Mouse (Mus musculus) Patski (cell line): ENCODE data around the gene Abcb1b. TPM values are rescaled to one million over a fixed set of nuclear protein-coding genes. Genes with fewer than 3 reads are reported as not detected.
"Not testable (repeated sequence)": the region's sequence is repeated elsewhere in the genome, so short reads cannot be mapped to it uniquely, and the experiment has no call there.

Experiments used
- ATAC-seq: fragments of 100-300 bp; one replicate; pipeline ENCODE4 v1.8.0; 2021
- CTCF ChIA-PET: fragments of 350-600 bp; sonication (Branson Sonifier 250); formaldehyde crosslinking; loops from one replicate; lab custom pipeline; 2022; ENCODE audit warnings: inconsistent platforms; lab: Charles Lee
- POLR2A ChIA-PET: fragments of 350-600 bp; sonication (Branson Sonifier 250); formaldehyde crosslinking; loops from one replicate; lab custom pipeline; 2022; ENCODE audit warnings: antibody characterized with exemption, inconsistent platforms; lab: Charles Lee
- DNase-seq: peaks from one replicate; pipeline ENCODE4 v3.0.0-alpha.2; 2011; ENCODE audit warnings: low read depth, low spot score
- H3K27me3 ChIP-seq: fragments of 371-371 bp; one replicate; pipeline ENCODE4 v1.5.1; 2021
- CTCF ChIP-seq: fragments of 100-300 bp; IDR thresholded peaks from one replicate; pipeline ENCODE4 v1.5.1; 2021
- in situ Hi-C: fragments of 300-500 bp; cut with MboI; formaldehyde crosslinking; loops from 3 replicates; pipeline ENCODE4 v1.11.1; 2018; ENCODE audit warnings: low pct_unique_long_range_greater_than_20kb, mixed read lengths
- polyA plus RNA-seq: library from polyadenylated mRNA; unstranded; gene quantifications from one replicate; pipeline ENCODE4 v1.2.3, GENCODE M21; 2021

The Abcb1b gene
- polyA plus RNA-seq, 1 experiment from 2014 or later = 0.17 TPM

DNA sequence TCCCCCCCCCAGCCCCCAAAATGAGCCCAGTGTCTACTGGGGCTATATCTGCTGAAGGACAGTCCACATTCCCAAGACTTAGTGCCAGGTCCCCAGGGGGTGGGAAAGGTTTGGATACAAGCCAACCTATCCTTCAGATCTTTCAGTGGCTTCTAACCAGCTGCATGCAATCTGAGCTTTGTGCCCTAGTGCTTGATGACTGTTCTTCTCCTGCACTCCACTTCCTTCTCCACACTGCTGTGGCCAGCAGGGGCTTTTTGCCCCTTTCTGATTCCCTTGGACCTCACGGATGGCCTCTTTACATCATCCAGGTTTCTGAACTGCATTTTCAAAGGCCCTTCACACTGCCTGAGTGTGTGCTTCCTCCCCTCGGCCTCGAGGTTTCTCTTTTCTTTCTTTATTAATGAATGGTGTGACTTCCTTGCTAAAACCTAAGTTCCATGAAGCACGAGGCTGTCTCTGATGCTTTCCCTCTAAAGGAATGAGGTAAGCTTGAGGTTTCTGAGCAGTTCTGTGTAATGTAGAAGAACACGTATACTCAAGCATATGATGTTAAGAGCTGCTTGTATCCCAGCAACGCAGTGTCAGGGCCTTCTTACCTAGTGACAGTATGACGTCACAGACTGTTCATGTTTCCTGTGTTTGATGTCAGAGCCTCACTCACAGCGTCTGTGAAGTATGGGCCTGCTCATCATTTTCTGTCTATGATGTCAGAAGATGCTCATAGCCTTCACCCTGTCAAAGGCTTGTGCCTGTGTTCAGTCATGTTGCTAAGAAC lies 40.9 kb downstream of the Abcb1b start:
- CTCF ChIA-PET = no interaction called here
- no peak for ATAC-seq
- POLR2A ChIA-PET = no interaction called here
- peaks cover 6% of the 10 kb centered on the region for H3K27me3 ChIP-seq
- TF ChIP-seq CTCF = no peak
- DNase-seq = no peak
- in situ Hi-C loops = no loop called here

DNA sequence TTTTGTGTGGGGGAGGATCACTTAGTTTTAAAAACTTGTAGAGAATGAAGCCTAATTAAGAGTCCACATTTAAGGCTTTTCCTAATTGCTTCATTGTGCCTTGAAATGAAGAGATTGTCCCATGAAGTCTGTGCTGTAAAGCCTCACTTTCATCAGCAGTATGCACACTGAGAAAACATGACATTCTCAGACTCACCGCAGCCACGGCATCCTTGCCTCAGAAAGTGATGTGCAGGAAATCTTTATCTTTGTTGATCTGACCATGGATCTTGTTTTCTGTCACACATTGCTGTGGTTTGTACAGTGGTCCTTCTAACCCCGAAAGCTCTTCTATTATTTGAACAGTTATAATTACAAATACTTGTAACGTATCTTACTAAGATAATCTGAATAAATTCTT lies 41.7 kb downstream of the Abcb1b start:
- CTCF ChIA-PET = interaction anchor here (1.6 to 1.7 kb wide), 2 partner anchors 12 to 351 kb away, joined by 6 read pairs; no protein-coding TSS in a partner anchor
- H3K27me3 ChIP-seq = peaks cover 6% of the 10 kb centered on the region
- in situ Hi-C loops = loop anchor here (5.0 to 10.0 kb wide), 3 partner anchors 212 to 435 kb away; no protein-coding TSS in a partner anchor
- no peak for TF ChIP-seq CTCF
- POLR2A ChIA-PET = no interaction called here
- DNase-seq (no peak), ATAC-seq (no peak)

- ChIA-PET CTCF (interaction anchor here (0.8 to 1.7 kb wide), 3 partner anchors 11 to 352 kb away, joined by 3 to 6 read pairs (median 6); no protein-coding TSS in a partner anchor), POLR2A (interaction anchor here (0.6 kb wide), 1 partner anchor 39 kb away, joined by 3 read pairs; no protein-coding TSS in a partner anchor)
- TF ChIP-seq CTCF = peak; percentile 81
- DNase-seq (peak; percentile 22), ATAC-seq (no peak)
- H3K27me3 ChIP-seq = peaks cover 6% of the 10 kb centered on the region
- in situ Hi-C loops = loop anchor here (5.0 to 10.0 kb wide), 3 partner anchors 214 to 436 kb away; no protein-coding TSS in a partner anchor
Observed at GRCm38 (mm10) chr5:8840887-8841286, 42.9 kb downstream of the Abcb1b start.

GRCm38 (mm10) chr5:8842815-8843214 lies 44.9 kb downstream of the Abcb1b start:
- DNase-seq = no peak
- TF ChIP-seq CTCF = peak; percentile 16
- no peak for ATAC-seq
- in situ Hi-C loops = loop anchor here (5.0 to 10.0 kb wide), 3 partner anchors 216 to 438 kb away; no protein-coding TSS in a partner anchor
- H3K27me3 ChIP-seq = peaks cover 6% of the 10 kb centered on the region
- ChIA-PET CTCF (interaction anchor here (1.2 to 1.3 kb wide), 2 partner anchors 10 to 26 kb away, joined by 3 read pairs; no protein-coding TSS in a partner anchor), POLR2A (no interaction called here)

DNA sequence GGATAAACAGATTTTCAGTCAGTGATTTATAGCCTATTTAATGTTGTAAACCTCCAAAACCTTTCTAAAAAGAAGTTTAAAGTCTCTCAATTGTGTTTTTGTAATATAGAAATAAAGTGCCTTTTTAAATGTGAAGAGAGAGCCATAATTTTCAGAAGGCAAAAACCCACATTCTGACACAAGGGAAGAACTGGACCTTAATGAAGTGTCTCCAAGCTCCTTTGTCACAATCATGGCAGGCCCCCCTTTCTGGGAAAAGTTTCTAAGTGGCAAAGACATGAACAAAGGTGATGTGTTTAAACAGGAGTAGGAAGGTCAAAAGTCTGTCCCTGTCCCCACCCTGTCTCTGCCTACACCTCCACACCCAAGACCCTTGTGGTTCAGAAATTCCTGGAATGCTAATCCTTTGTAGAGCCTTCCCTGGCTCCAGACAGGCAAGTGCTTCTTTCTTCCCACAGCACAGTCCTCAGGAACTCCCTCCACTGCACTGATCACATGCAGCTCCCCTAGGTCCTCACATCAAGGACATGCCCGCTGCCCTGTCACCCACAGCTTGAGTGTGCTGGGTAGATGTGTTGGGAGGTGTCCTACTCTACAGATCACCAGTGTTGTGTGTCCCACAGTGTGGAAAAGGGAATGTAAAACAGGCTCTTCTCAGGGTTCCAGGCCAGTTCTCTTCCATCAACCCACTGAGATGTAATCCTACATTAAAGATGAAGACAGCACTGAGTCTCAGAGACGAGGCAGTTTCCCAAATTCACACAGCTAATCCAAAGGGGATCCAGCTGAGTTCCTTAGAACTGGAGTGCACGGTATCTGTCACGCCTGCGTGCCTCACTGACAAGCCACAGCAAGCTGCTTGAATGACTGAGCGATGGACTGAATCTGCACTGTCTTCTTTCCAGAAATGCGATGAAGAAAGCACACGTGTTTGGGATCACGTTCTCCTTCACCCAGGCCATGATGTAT lies 50.9 kb downstream of the Abcb1b start:
- CTCF ChIA-PET = interaction anchor here (1.7 kb wide), 1 partner anchor 11 kb away, joined by 4 read pairs; no protein-coding TSS in a partner anchor
- in situ Hi-C loops = loop anchor here (10.0 kb wide), 1 partner anchor 444 kb away; no protein-coding TSS in a partner anchor
- DNase-seq, ATAC-seq, POLR2A ChIA-PET, H3K27me3 ChIP-seq: not testable (repeated sequence)

DNA sequence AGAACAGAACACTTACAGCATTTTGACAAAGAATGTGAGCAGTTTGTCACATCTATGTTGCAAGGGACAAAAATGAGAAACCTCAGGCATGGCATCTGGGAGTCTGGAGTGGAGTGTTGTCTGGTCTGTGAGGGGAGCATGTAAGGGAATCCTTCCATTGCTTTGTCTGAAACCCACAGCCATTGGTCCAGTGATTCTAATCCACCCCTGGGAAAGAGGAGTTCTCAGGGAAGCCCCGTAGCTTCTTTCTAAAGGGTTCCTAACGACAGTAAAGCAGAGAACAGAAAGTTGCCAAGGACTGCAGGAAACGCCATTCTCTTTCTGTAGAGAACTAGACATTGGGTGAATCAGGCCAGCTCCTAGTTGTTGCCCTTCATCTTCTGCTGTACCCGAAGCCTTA lies 52.9 kb downstream of the Abcb1b start:
- in situ Hi-C loops = no loop called here
- DNase-seq (no peak), ATAC-seq (no peak)
- POLR2A ChIA-PET = no interaction called here
- no peaks in the 10 kb centered on the region for H3K27me3 ChIP-seq
- no peak for TF ChIP-seq CTCF
- CTCF ChIA-PET = interaction anchor here (1.6 kb wide), 1 partner anchor 11 kb away, joined by 6 read pairs; no protein-coding TSS in a partner anchor

DNA sequence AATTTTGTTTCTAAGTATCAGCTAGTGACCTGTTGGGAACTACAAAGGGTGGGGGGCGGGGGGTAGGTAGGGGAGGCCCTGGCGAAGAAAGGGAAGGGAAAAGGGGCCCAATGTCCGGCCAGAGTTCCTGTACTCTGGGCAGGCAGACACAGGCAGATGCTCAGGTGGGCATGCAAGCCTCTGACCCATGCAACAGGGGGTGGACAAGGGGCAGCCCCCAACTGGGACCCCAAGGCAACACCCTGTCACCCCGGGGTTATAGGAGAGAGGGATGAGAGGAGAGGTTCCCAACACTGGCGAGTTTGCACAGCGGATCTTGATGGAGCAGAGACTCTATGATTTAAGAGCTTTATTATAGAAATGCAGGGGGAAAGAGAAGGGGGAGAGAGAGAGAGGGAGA lies 59.3 kb downstream of the Abcb1b start:
- H3K27me3 ChIP-seq = peaks cover 4% of the 10 kb centered on the region
- no peak for ATAC-seq
- ChIA-PET POLR2A (no interaction called here), CTCF (interaction anchor here (1.0 kb wide), 1 partner anchor 29 kb away, joined by 3 read pairs; no protein-coding TSS in a partner anchor)
- in situ Hi-C loops = no loop called here
- TF ChIP-seq CTCF = no peak
- DNase-seq = no peak

- no peak for DNase-seq
- peaks cover 14% of the 10 kb centered on the region for H3K27me3 ChIP-seq
- ATAC-seq = no peak
- no peak for TF ChIP-seq CTCF
- ChIA-PET CTCF (no interaction called here), POLR2A (no interaction called here)
- in situ Hi-C loops = no loop called here
Observed at GRCm38 (mm10) chr5:8861811-8862210, 63.9 kb downstream of the Abcb1b start.

DNA sequence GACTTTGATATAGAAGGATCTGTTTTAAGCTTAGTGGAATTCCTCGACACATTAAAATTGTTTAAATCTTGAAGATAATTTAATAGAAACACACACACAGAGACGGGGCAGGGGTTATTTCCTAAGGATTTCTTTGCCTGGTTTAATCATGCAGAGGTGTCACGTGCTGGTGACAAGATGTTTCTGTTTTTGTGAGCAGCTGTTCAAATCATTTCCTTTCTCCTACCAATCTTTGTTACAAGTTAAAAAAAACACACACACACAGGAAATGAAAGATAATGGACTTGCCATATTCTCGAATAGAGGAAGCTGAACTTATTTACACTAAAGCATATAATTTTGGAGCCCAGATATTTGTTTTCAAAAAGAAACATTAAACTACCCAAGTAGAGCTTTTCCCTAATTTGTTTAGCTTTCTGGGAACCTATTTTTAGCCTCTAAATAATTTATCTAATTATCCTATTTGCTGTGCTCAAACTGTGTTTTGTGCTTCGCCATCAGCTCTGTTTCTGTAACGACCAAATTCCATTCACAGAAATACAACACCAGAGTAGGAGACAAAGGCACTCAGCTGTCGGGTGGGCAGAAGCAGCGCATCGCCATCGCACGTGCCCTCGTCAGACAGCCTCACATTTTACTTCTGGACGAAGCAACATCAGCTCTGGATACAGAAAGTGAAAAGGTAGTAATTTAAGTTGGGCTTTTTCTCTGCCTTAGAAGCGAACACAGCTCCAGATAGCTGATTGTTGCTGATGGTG lies 65.8 kb downstream of the Abcb1b start:
- no peak for TF ChIP-seq CTCF
- DNase-seq (no peak), ATAC-seq (no peak)
- H3K27me3 ChIP-seq = peaks cover 14% of the 10 kb centered on the region
- CTCF ChIA-PET = interaction anchor here (1.2 to 1.5 kb wide), 2 partner anchors 9 to 11 kb away, joined by 4 read pairs; no protein-coding TSS in a partner anchor
- in situ Hi-C loops = no loop called here
- POLR2A ChIA-PET = no interaction called here

DNA sequence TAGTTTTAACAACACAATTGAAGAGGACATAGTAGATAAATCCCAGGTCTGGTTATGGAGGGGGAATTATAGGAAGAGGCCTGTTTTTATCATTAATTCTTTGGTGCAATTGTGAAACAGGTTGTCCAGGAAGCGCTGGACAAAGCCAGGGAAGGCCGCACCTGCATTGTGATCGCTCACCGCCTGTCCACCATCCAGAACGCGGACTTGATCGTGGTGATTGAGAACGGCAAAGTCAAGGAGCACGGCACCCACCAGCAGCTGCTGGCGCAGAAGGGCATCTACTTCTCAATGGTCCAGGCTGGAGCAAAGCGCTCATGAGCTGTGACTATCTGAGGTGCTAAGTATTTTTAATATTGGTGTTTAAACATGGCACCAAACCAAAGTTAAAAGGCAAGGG lies 67.7 kb downstream of the Abcb1b start:
- ATAC-seq, H3K27me3 ChIP-seq, POLR2A ChIA-PET, CTCF ChIA-PET, DNase-seq, in situ Hi-C loops: not testable (repeated sequence)
